Mouse (Mus musculus) neural tube, embryonic 15.5 days (tissue): ENCODE results near the gene Lrrc34. TPM values are rescaled to one million over a fixed set of nuclear protein-coding genes. Genes with fewer than 3 reads are reported as not detected.

Experiments used
- ATAC-seq: fragments of 200-750 bp; cut with Nextera tagmentation; 2 replicates; pipeline ENCODE4 v1.8.0; 2017; ENCODE audit warnings: mild to moderate bottlenecking, moderate TSS enrichment, moderate library complexity; ENCODE audit not compliant: low FRiP score
- H3K27ac ChIP-seq: fragments of 300-500 bp; sonication (generic); replicated peaks from 2 replicates; pipeline ENCODE4 v1.5.1; 2015; ENCODE audit warnings: mild to moderate bottlenecking, inconsistent platforms
- H3K27me3 ChIP-seq: fragments of 300-500 bp; sonication (generic); replicated peaks from 2 replicates; pipeline ENCODE4 v1.6.1; 2015; ENCODE audit warnings: inconsistent platforms
- H3K36me3 ChIP-seq: fragments of 300-500 bp; sonication (generic); 2 replicates; pipeline ENCODE4 v1.6.1; 2015; ENCODE audit warnings: inconsistent platforms
- H3K4me1 ChIP-seq: fragments of 300-500 bp; sonication (generic); 2 replicates; pipeline ENCODE4 v1.6.1; 2015; ENCODE audit warnings: inconsistent platforms
- H3K4me2 ChIP-seq: fragments of 300-500 bp; sonication (generic); 2 replicates; pipeline ENCODE4 v1.6.1; 2015; ENCODE audit warnings: inconsistent platforms, mild to moderate bottlenecking, moderate library complexity
- H3K4me3 ChIP-seq: fragments of 300-500 bp; sonication (generic); replicated peaks from 2 replicates; pipeline ENCODE4 v1.5.1; 2015; ENCODE audit warnings: mild to moderate bottlenecking, inconsistent platforms
- H3K9ac ChIP-seq: fragments of 300-500 bp; sonication (generic); replicated peaks from 2 replicates; pipeline ENCODE4 v1.6.1; 2015; ENCODE audit warnings: mild to moderate bottlenecking, inconsistent platforms
- H3K9me3 ChIP-seq: fragments of 300-500 bp; sonication (generic); replicated peaks from 2 replicates; pipeline ENCODE4 v1.6.1; 2016; ENCODE audit warnings: inconsistent platforms
- WGBS: fragments of 180-500 bp; shearing (Covaris S2); methylation state at CpG from one replicate; pipeline ENCODE4 v1.1.7; 2015; ENCODE audit warnings: mixed read lengths; 5-methylcytosine and 5-hydroxymethylcytosine counted together
- polyA plus RNA-seq: library from polyadenylated mRNA; unstranded; fragments of >200 nt; fragmentation: Nextera tagmentation; extraction: Ambion mirVana; gene quantifications from 2 replicates; pipeline ENCODE4 v1.2.1, GENCODE M21; 2015

Gene Lrrc34
- polyA plus RNA-seq, 1 experiment from 2014 or later, result 0.97 TPM

DNA sequence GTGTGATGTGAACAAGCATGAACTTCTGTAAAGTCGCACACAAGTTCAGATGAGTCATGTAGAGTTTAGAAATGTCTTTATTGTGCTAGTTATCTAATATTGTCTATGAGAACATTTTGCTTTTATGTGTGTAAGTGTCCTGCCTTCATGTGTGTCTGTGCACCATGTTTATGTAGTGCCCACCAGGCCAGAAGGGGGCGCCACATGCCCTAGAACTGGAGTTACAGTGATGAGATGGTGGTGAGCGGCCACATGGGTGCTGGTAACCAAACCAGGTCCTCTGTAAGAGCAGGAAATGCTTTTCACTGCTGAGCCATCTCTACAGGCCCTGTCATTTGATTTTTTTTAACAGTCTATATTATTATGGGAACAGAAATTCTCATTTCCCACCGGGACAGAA, 12.0 kb downstream of the Lrrc34 start:
- Histone ChIP-seq H3K4me2 (no peak overlapping the region), H3K4me1 (no peaks in the 10 kb centered on the region), H3K4me3 (no peak overlapping the region), H3K9me3 (no peaks in the 10 kb centered on the region), H3K9ac (no peak overlapping the region), H3K27ac (no peak overlapping the region), H3K36me3 (no peaks in the 10 kb centered on the region), H3K27me3 (no peaks in the 10 kb centered on the region)
- 84% methylated on average over 4 of the region's 4 CpGs for WGBS
- no peak for ATAC-seq

GRCm38 (mm10) chr3:30633681-30634080, 14.0 kb downstream of the Lrrc34 start:
- no peaks in the 10 kb centered on the region for H3K4me1 ChIP-seq
- no peak overlapping the region for H3K4me3 ChIP-seq
- ATAC-seq, result no peak
- 62% methylated on average over 3 of the region's 3 CpGs for WGBS
- no peaks in the 10 kb centered on the region for H3K27me3 ChIP-seq
- no peak overlapping the region for H3K9ac ChIP-seq
- no peaks in the 10 kb centered on the region for H3K36me3 ChIP-seq
- H3K9me3 ChIP-seq, result no peaks in the 10 kb centered on the region
- H3K4me2 ChIP-seq, result no peak overlapping the region
- no peak overlapping the region for H3K27ac ChIP-seq

DNA sequence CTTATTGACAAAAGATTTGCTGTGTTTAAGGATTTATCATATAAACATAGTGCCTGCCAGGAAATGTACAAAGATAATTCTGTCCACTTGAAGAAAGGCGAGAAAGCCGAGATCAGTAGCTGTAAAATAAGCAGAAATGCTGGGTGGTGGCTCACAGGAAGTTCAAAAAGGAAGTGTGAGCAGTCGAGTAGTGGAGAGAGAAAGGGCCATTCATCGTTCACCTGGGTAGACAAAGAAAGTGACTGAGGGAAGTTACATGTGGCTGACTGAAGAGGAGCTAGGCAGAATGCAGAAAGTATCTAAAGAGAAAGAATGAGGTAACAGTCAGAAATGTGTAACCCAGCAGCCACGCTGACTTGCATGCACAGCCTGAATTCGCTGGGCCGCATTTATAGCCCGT, 27.5 kb downstream of the Lrrc34 start:
- no peaks in the 10 kb centered on the region for H3K27me3 ChIP-seq
- no peaks in the 10 kb centered on the region for H3K9me3 ChIP-seq
- no peak overlapping the region for H3K9ac ChIP-seq
- no peak for ATAC-seq
- H3K4me1 ChIP-seq, result no peaks in the 10 kb centered on the region
- H3K27ac ChIP-seq, result no peak overlapping the region
- no peak overlapping the region for H3K4me2 ChIP-seq
- H3K36me3 ChIP-seq, result peaks cover 44% of the 10 kb centered on the region
- WGBS, result 92% methylated on average over 8 of the region's 8 CpGs
- no peak overlapping the region for H3K4me3 ChIP-seq

DNA sequence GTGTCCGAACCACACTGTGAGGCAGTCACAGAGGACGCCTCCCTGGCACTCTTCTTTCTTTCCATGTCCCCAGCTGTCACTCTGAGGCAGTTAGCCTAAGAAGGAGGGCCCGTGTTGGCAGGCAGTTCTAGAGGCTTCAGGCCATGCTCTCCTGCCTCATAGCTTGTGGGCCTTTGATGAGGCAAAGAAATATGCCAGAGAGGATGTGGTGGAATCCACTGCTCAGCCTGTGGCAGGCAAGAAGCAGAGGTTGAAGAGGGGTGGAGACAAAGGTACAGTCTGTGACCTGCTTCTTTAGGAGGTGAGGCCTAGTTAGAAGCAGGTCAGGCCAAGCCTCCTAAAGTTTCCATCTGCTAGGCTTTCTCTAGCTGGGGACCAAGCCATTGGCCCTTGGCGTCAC, 36.7 kb downstream of the Lrrc34 start:
- no peak overlapping the region for H3K4me3 ChIP-seq
- H3K27me3 ChIP-seq, result no peaks in the 10 kb centered on the region
- peaks cover 69% of the 10 kb centered on the region for H3K36me3 ChIP-seq
- H3K9me3 ChIP-seq, result no peaks in the 10 kb centered on the region
- peaks cover 18% of the 10 kb centered on the region for H3K4me1 ChIP-seq
- no peak overlapping the region for H3K4me2 ChIP-seq
- no peak overlapping the region for H3K9ac ChIP-seq
- H3K27ac ChIP-seq, result no peak overlapping the region
- WGBS, result 91% methylated on average over 4 of the region's 4 CpGs
- no peak for ATAC-seq

DNA sequence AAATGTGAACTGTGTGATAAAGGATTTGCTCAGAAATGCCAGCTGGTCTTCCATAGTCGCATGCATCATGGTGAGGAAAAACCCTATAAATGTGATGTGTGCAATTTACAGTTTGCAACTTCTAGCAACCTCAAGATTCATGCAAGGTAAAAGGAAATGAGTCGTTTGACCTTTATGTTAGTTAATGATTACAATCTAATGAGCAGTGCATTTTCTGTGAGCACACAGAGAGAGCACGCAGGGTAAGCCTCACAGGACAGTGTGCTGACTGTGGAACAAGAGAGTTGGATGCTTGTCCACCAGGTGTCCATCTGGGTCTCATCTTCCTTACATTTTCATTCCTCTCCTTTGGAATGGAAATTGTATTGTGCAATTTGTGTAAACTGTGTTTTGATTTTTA, 38.7 kb downstream of the Lrrc34 start:
- Histone ChIP-seq H3K4me2 (no peak overlapping the region), H3K36me3 (peaks cover 66% of the 10 kb centered on the region), H3K4me1 (peaks cover 33% of the 10 kb centered on the region), H3K9me3 (no peaks in the 10 kb centered on the region), H3K27me3 (no peaks in the 10 kb centered on the region), H3K27ac (no peak overlapping the region), H3K4me3 (no peak overlapping the region), H3K9ac (no peak overlapping the region)
- no peak for ATAC-seq
- 90% methylated on average over 3 of the region's 3 CpGs for WGBS

- Histone ChIP-seq H3K4me3 (peak overlapping the region; percentile 85), H3K36me3 (peaks cover 27% of the 10 kb centered on the region), H3K9ac (peak overlapping the region; percentile 86), H3K27ac (peak overlapping the region; percentile 99), H3K4me1 (peaks cover 47% of the 10 kb centered on the region), H3K27me3 (no peaks in the 10 kb centered on the region), H3K9me3 (no peaks in the 10 kb centered on the region), H3K4me2 (peak overlapping the region; percentile 79)
- ATAC-seq, result no peak
- WGBS, result 25% methylated on average over 10 of the region's 10 CpGs
These were observed 44.4 kb downstream of the Lrrc34 start for GRCm38 (mm10) chr3:30603256-30603655.

- Histone ChIP-seq H3K27me3 (no peaks in the 10 kb centered on the region), H3K27ac (peak overlapping the region; percentile 99), H3K4me3 (peak overlapping the region; percentile 85), H3K4me2 (peak overlapping the region; percentile 79), H3K36me3 (peaks cover 23% of the 10 kb centered on the region), H3K9ac (peak overlapping the region; percentile 86), H3K4me1 (peaks cover 45% of the 10 kb centered on the region), H3K9me3 (no peaks in the 10 kb centered on the region)
- no peak for ATAC-seq
- WGBS, result 0% methylated on average over 27 of the region's 27 CpGs
These were observed 45.0 kb downstream of the Lrrc34 start for GRCm38 (mm10) chr3:30602740-30603098.

GRCm38 (mm10) chr3:30602065-30602739, 45.5 kb downstream of the Lrrc34 start, which contains the start of gene Mynn:
Mynn (plus strand) TSS chr3:30602065.
- H3K4me1 ChIP-seq, result peaks cover 43% of the 10 kb centered on the region
- no peaks in the 10 kb centered on the region for H3K9me3 ChIP-seq
- H3K27ac ChIP-seq, result peak within 1 kb of the TSS; percentile 99
- peaks cover 18% of the 10 kb centered on the region for H3K36me3 ChIP-seq
- no peaks in the 10 kb centered on the region for H3K27me3 ChIP-seq
- under 1% methylated on average over 40 of the region's 40 CpGs for WGBS
- H3K4me2 ChIP-seq, result peak within 1 kb of the TSS; percentile 79
- peak; percentile 94 for ATAC-seq
- peak within 1 kb of the TSS; percentile 86 for H3K9ac ChIP-seq
- H3K4me3 ChIP-seq, result peak within 1 kb of the TSS; percentile 85

DNA sequence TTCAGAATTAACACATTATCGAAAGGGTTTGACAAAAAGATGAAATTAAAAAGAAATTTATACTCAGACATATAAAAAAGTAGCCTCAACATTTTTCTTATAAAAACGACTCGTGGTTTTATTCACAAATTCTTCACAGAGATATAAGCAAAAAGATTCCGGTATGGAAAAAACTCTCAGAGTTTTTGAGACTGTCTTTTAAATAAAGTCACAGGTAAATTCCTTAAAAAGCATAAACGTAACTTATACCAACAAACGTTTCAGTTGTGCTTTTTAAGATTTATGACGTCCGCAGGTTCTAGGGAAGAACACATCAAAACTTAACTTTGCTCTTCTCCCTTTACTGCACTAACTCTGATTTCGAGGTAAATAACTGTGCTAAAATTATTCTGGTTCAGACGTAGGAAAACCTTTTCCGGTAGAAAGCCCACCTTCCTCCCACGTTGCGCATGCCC, 46.0 kb downstream of the Lrrc34 start:
- peak overlapping the region; percentile 85 for H3K4me3 ChIP-seq
- H3K9me3 ChIP-seq, result no peaks in the 10 kb centered on the region
- H3K36me3 ChIP-seq, result peaks cover 16% of the 10 kb centered on the region
- H3K4me1 ChIP-seq, result peaks cover 43% of the 10 kb centered on the region
- H3K4me2 ChIP-seq, result peak overlapping the region; percentile 79
- no peak for ATAC-seq
- WGBS, result under 1% methylated on average over 13 of the region's 13 CpGs
- H3K27ac ChIP-seq, result peak overlapping the region; percentile 99
- no peaks in the 10 kb centered on the region for H3K27me3 ChIP-seq
- peak overlapping the region; percentile 86 for H3K9ac ChIP-seq

DNA sequence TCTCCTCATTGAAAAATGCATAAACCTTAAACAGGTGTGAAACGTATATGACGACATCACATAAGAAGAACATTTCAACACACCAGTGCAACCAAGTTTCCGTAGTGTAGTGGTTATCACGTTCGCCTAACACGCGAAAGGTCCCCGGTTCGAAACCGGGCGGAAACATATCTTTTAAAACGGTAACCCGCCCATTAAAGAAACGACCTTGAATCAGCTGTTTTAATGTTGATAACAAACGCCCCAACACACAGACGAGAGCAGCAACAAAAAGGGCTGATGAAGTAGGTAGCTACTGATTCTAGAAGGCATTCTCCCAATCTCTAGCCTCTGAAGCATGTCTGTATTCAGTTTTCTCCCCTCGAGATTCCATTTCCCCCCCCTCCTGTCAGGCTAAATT, 46.5 kb downstream of the Lrrc34 start:
- Histone ChIP-seq H3K9ac (no peak overlapping the region), H3K27me3 (no peaks in the 10 kb centered on the region), H3K27ac (peak overlapping the region; percentile 77), H3K4me3 (peak overlapping the region; percentile 61), H3K4me1 (peaks cover 42% of the 10 kb centered on the region), H3K9me3 (no peaks in the 10 kb centered on the region), H3K4me2 (peak overlapping the region; percentile 79), H3K36me3 (peaks cover 12% of the 10 kb centered on the region)
- ATAC-seq, result peak; percentile 62
- under 1% methylated on average over 17 of the region's 17 CpGs for WGBS

- Histone ChIP-seq H3K27me3 (no peaks in the 10 kb centered on the region), H3K4me3 (peak overlapping the region; percentile 61), H3K9me3 (no peaks in the 10 kb centered on the region), H3K4me2 (peak overlapping the region; percentile 79), H3K27ac (peak overlapping the region; percentile 78), H3K36me3 (peaks cover 10% of the 10 kb centered on the region), H3K9ac (peak overlapping the region; percentile 55), H3K4me1 (peaks cover 42% of the 10 kb centered on the region)
- no peak for ATAC-seq
- 0% methylated on average over 14 of the region's 14 CpGs for WGBS
These were observed 47.0 kb downstream of the Lrrc34 start for GRCm38 (mm10) chr3:30600717-30601116.

DNA sequence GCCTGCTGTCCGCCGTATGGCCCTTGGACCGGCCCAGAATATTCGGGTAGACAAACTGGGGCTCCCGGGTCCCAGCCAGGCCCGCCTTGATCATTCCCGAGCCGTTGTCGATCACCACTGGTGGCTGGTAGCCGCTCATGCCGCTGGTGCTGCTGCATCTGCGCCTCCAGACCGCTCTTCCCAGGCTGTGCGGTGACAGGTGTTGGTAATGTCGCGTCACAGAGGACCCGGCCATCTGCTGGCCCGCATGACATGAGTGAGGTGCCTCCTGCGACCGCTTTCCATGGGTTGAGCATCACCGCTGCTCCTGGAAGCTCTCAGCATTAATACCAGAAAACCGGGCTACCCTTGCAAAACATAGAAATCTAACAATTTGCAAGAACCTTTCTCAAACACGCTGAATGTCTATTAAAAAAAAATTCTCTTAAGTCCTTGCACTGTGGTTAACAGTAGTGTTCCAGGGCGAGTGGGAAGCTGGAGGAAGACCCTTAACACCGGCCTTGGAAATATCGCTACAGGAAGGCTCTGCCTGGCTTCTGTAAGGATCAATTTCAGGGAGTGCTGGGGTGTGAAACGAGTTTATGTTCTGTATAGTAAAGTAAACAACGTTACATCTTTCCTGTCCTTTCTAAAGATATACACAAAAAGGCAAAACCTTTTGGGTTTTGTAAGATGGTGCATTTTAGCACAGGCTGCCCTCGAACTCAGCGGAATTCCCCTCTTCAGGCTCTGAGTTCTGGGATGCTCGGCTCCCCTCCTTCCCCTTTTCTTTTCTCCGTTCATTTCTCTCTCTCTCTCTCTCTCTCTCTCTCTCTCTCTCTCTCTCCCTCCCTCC, 47.7 kb downstream of the Lrrc34 start, which contains the start of gene Actrt3:
Gene Actrt3 (minus strand): TSS at position 229 of the 835 bp plus-strand sequence.
- Histone ChIP-seq H3K27me3 (no peaks in the 10 kb centered on the region), H3K4me1 (peaks cover 40% of the 10 kb centered on the region), H3K4me2 (peak within 1 kb of the TSS; percentile 79), H3K9me3 (no peaks in the 10 kb centered on the region), H3K27ac (peak within 1 kb of the TSS; percentile 78), H3K36me3 (peaks cover 9% of the 10 kb centered on the region), H3K4me3 (peak within 1 kb of the TSS; percentile 61), H3K9ac (peak within 1 kb of the TSS; percentile 55)
- no peak for ATAC-seq
- WGBS, result under 1% methylated on average over 32 of the region's 32 CpGs
